Mouse (Mus musculus): ENCODE measurements around the gene Opcml. TPM values are rescaled to one million over a fixed set of nuclear protein-coding genes. Genes with fewer than 3 reads are reported as not detected.

The Opcml gene
- polyA plus RNA-seq, 1 experiment from 2014 or later: 36.5 TPM

- 82% methylated on average over 3 of the region's 3 CpGs for WGBS
- Histone ChIP-seq H3K27me3 (ENCODE audit: control insufficient read depth, insufficient read depth, low read length) (no peaks in the 10 kb centered on the region), H3K27ac (replicated peaks; ENCODE audit: low read depth, low read length) (no peak overlapping the region), H3K9me3 (ENCODE audit: control insufficient read depth, low read length) (no peaks in the 10 kb centered on the region), H3K4me3 (replicated peaks; ENCODE audit: low read depth, low read length) (no peak overlapping the region), H3K4me1 (ENCODE audit: control insufficient read depth, insufficient read depth, low read length) (no peaks in the 10 kb centered on the region), H3K9ac (replicated peaks; ENCODE audit: low read length) (no peak overlapping the region), H3K36me3 (ENCODE audit: control insufficient read depth, insufficient read depth, low read length) (no peaks in the 10 kb centered on the region), H3K4me2 (ENCODE audit: low read length) (no peak overlapping the region)
- ATAC-seq (ENCODE audit: low FRiP score, low TSS enrichment) (no peak), DNase-seq (no peak)
Measured at GRCm38 (mm10) chr9:27961682-27962081, 171.1 kb downstream of the Opcml start.

DNA sequence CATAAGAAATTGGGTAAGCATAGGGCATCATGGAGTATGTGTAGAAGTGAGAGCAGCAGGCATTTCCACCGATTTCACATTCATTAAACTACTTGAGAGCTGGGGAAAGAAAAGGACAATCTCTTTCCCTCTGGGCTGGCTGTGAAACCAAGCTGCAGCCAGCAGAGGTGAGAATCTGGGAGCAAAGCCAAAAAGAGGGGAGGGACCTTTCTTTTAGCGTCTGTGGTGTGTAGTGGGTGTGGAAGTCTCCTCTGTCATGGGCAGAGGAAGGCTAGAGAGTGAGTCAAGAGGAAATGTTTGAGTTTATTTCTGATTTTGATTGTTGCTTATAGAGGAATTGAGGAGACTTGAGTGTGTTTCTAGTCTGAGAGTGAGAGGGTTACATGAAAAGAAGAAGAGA, 172.8 kb downstream of the Opcml start:
- DNase-seq: no peak

GRCm38 (mm10) chr9:27964902-27965550, 174.5 kb downstream of the Opcml start:
- H3K27ac ChIP-seq (replicated peaks; ENCODE audit: low read depth, low read length): no peak overlapping the region
- no peak for ATAC-seq (ENCODE audit: low FRiP score, low TSS enrichment)
- 70% methylated on average over 10 of the region's 10 CpGs for WGBS
- no peaks in the 10 kb centered on the region for H3K36me3 ChIP-seq (ENCODE audit: control insufficient read depth, insufficient read depth, low read length)
- no peaks in the 10 kb centered on the region for H3K27me3 ChIP-seq (ENCODE audit: control insufficient read depth, insufficient read depth, low read length)
- H3K4me3 ChIP-seq (replicated peaks; ENCODE audit: low read depth, low read length): no peak overlapping the region
- H3K4me1 ChIP-seq (ENCODE audit: control insufficient read depth, insufficient read depth, low read length): no peaks in the 10 kb centered on the region
- no peak overlapping the region for H3K9ac ChIP-seq (replicated peaks; ENCODE audit: low read length)
- H3K9me3 ChIP-seq (ENCODE audit: control insufficient read depth, low read length): no peaks in the 10 kb centered on the region
- DNase-seq: no peak
- no peak overlapping the region for H3K4me2 ChIP-seq (ENCODE audit: low read length)

More for the DNA sequence above, 172.8 kb downstream of the Opcml start:
- Histone ChIP-seq H3K9ac (replicated peaks; ENCODE audit: low read length) (no peak overlapping the region), H3K36me3 (ENCODE audit: control insufficient read depth, insufficient read depth, low read length) (no peaks in the 10 kb centered on the region), H3K9me3 (ENCODE audit: control insufficient read depth, low read length) (no peaks in the 10 kb centered on the region), H3K4me1 (ENCODE audit: control insufficient read depth, insufficient read depth, low read length) (no peaks in the 10 kb centered on the region), H3K4me2 (ENCODE audit: low read length) (no peak overlapping the region), H3K27me3 (ENCODE audit: control insufficient read depth, insufficient read depth, low read length) (no peaks in the 10 kb centered on the region), H3K27ac (replicated peaks; ENCODE audit: low read depth, low read length) (no peak overlapping the region), H3K4me3 (replicated peaks; ENCODE audit: low read depth, low read length) (no peak overlapping the region)
- ATAC-seq (ENCODE audit: low FRiP score, low TSS enrichment): no peak
- 75% methylated on average over 2 of the region's 2 CpGs for WGBS

DNA sequence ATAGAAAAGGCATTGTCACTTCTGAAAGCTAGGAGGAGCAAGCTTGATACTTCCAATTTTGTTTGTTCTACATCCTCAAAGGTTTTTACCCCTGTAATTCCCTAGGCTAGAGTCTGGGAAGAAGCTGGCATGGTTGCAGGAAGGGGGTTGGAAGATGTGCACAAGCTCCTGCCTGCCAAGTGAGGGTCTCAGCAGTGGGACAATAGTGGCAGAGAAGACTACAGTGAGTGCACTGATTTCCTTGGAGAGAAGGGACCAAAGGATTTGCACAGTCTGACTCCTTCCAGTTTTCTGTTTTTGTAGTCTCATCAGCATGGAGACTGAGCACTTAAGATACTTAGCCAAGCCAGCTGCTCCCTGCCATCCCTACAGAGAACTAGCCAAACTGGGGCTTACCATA, 177.7 kb downstream of the Opcml start:
- no peak overlapping the region for H3K9ac ChIP-seq (replicated peaks; ENCODE audit: low read length)
- no peaks in the 10 kb centered on the region for H3K27me3 ChIP-seq (ENCODE audit: control insufficient read depth, insufficient read depth, low read length)
- ATAC-seq (ENCODE audit: low FRiP score, low TSS enrichment) (no peak), DNase-seq (no peak)
- H3K27ac ChIP-seq (replicated peaks; ENCODE audit: low read depth, low read length): no peak overlapping the region
- no peak overlapping the region for H3K4me2 ChIP-seq (ENCODE audit: low read length)
- no peaks in the 10 kb centered on the region for H3K36me3 ChIP-seq (ENCODE audit: control insufficient read depth, insufficient read depth, low read length)
- H3K4me1 ChIP-seq (ENCODE audit: control insufficient read depth, insufficient read depth, low read length): no peaks in the 10 kb centered on the region
- no peaks in the 10 kb centered on the region for H3K9me3 ChIP-seq (ENCODE audit: control insufficient read depth, low read length)
- H3K4me3 ChIP-seq (replicated peaks; ENCODE audit: low read depth, low read length): no peak overlapping the region

DNA sequence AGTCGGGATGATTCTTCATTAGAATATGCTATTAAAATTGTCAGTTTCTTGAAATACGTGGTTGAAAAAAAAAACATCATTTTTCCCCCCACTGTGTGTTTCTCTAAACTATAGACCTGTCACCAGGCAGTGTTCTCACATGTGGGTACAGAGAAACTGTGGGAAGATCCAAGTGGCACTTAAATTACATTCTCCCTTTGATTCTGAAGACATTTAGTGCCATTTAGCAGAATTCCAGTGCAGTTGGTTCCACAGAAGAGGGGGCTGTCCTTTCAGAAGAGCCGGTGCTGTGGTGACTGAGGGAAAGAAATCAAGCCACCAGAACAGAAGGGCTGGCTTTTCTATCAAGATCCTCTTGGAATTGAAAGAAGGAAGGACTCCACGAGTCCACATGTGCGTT, 181.7 kb downstream of the Opcml start:
- Histone ChIP-seq H3K9me3 (ENCODE audit: control insufficient read depth, low read length) (no peaks in the 10 kb centered on the region), H3K4me2 (ENCODE audit: low read length) (no peak overlapping the region), H3K36me3 (ENCODE audit: control insufficient read depth, insufficient read depth, low read length) (no peaks in the 10 kb centered on the region), H3K27ac (replicated peaks; ENCODE audit: low read depth, low read length) (no peak overlapping the region), H3K9ac (replicated peaks; ENCODE audit: low read length) (no peak overlapping the region), H3K27me3 (ENCODE audit: control insufficient read depth, insufficient read depth, low read length) (no peaks in the 10 kb centered on the region), H3K4me3 (replicated peaks; ENCODE audit: low read depth, low read length) (no peak overlapping the region), H3K4me1 (ENCODE audit: control insufficient read depth, insufficient read depth, low read length) (no peaks in the 10 kb centered on the region)
- ATAC-seq (ENCODE audit: low FRiP score, low TSS enrichment) (no peak), DNase-seq (no peak)
- WGBS: 86% methylated on average over 5 of the region's 5 CpGs

GRCm38 (mm10) chr9:27982576-27982975, 192.0 kb downstream of the Opcml start:
- Histone ChIP-seq H3K4me2 (ENCODE audit: low read length) (no peak overlapping the region), H3K36me3 (ENCODE audit: control insufficient read depth, insufficient read depth, low read length) (no peaks in the 10 kb centered on the region), H3K4me3 (replicated peaks; ENCODE audit: low read depth, low read length) (no peak overlapping the region), H3K9ac (replicated peaks; ENCODE audit: low read length) (no peak overlapping the region), H3K27me3 (ENCODE audit: control insufficient read depth, insufficient read depth, low read length) (no peaks in the 10 kb centered on the region), H3K9me3 (ENCODE audit: control insufficient read depth, low read length) (0 out of 2 replicates have a peak, but pooled peaks cover 2% of the 10 kb centered on the region), H3K27ac (replicated peaks; ENCODE audit: low read depth, low read length) (no peak overlapping the region), H3K4me1 (ENCODE audit: control insufficient read depth, insufficient read depth, low read length) (no peaks in the 10 kb centered on the region)
- no peak for DNase-seq
- ATAC-seq (ENCODE audit: low FRiP score, low TSS enrichment): no peak

DNA sequence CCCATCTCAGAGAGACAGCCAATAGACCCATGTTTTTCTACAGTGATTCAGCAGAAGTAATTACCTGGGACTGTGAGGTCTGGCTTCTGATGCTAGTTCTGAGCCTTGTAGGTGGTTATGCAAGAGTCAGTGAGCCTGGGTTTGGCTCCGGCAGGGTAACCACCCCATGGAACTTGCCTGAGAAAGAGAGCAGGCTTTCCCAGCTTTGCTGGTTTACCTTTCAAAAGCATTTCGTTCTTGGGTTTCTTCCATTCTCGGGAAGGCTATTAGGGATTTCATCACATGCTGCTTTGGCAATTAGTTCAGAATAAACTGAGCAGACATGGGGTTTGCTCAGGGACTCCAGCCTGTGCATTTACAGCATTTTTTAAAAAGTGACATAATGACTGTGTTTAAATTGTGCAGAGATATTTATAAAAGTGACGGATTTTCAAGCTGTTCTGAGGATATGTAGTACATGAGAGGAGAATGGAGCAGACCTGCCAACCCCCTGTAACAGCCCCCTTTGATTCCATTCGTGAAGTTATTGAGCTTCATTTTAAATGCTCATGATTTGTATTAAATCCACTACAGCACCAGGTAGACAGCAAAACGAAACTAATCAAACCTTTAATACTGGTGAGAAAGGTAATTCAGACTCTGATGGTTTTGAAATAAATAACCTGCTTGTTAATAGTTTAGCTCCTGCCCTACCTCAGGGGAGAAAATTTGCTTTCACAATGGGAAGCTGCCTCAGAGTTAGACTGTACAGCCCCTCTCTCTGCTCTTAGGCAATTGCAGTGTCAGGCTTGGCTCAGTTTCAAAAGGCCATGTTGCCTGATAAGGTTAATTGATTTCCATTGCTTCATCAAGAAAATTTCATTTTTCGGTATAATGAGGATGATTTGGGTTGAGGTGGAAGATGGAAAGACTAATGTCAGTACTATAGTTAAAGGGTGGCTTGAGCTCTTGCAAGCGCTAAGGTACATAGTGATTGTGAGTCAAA, 196.3 kb downstream of the Opcml start:
- H3K9ac ChIP-seq (replicated peaks; ENCODE audit: low read length): no peak overlapping the region
- no peaks in the 10 kb centered on the region for H3K27me3 ChIP-seq (ENCODE audit: control insufficient read depth, insufficient read depth, low read length)
- no peaks in the 10 kb centered on the region for H3K36me3 ChIP-seq (ENCODE audit: control insufficient read depth, insufficient read depth, low read length)
- no peaks in the 10 kb centered on the region for H3K4me1 ChIP-seq (ENCODE audit: control insufficient read depth, insufficient read depth, low read length)
- no peaks in the 10 kb centered on the region for H3K9me3 ChIP-seq (ENCODE audit: control insufficient read depth, low read length)
- no peak overlapping the region for H3K4me3 ChIP-seq (replicated peaks; ENCODE audit: low read depth, low read length)
- ATAC-seq (ENCODE audit: low FRiP score, low TSS enrichment): no peak
- WGBS: 80% methylated on average over 8 of the region's 8 CpGs
- no peak for DNase-seq
- no peak overlapping the region for H3K27ac ChIP-seq (replicated peaks; ENCODE audit: low read depth, low read length)
- H3K4me2 ChIP-seq (ENCODE audit: low read length): no peak overlapping the region

DNA sequence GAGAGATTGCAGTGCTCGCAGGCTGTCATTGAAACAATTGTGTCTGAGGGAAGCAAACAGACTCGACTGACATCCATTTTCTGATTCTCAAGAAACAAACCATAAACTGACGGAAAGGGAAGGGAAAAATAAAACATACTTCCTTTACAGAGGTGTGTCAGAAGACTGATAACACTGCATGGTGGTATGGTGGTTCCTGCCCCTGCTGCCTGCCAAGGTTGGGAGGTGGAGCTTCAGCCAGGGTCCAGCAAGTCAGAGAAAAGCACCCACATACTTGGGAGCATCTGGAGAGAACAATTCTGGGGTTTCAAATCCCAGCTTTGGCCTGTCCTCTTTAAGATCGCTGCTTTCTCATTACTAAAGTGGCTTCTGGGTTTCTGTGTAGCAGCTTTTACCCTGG, 201.0 kb downstream of the Opcml start:
- H3K4me1 ChIP-seq (ENCODE audit: control insufficient read depth, insufficient read depth, low read length): no peaks in the 10 kb centered on the region
- H3K27me3 ChIP-seq (ENCODE audit: control insufficient read depth, insufficient read depth, low read length): no peaks in the 10 kb centered on the region
- no peaks in the 10 kb centered on the region for H3K36me3 ChIP-seq (ENCODE audit: control insufficient read depth, insufficient read depth, low read length)
- WGBS: 90% methylated on average over 4 of the region's 4 CpGs
- H3K9ac ChIP-seq (replicated peaks; ENCODE audit: low read length): no peak overlapping the region
- H3K4me2 ChIP-seq (ENCODE audit: low read length): no peak overlapping the region
- no peak overlapping the region for H3K27ac ChIP-seq (replicated peaks; ENCODE audit: low read depth, low read length)
- no peak overlapping the region for H3K4me3 ChIP-seq (replicated peaks; ENCODE audit: low read depth, low read length)
- ATAC-seq (ENCODE audit: low FRiP score, low TSS enrichment) (no peak), DNase-seq (no peak)
- no peaks in the 10 kb centered on the region for H3K9me3 ChIP-seq (ENCODE audit: control insufficient read depth, low read length)

DNA sequence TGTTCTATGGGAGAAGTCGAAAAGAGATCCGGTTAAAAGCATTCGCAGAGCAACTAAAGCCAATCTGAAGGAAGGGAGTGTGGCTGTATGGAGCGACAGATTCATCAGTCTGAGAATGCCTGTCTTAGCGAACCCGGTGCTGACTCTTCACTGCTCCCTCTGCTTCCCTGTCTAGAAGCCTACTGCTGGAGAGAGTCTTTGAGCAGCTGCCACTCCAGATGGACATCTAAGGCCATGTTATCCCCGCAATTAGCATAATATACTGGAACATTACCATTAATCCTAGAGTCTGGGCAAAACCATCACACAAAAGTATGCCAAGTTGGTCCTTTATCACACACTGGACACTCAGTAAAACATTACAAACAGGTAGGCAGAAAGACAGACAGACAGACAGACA, 206.0 kb downstream of the Opcml start:
- 85% methylated on average over 7 of the region's 7 CpGs for WGBS
- Histone ChIP-seq H3K4me3 (replicated peaks; ENCODE audit: low read depth, low read length) (no peak overlapping the region), H3K4me2 (ENCODE audit: low read length) (no peak overlapping the region), H3K9ac (replicated peaks; ENCODE audit: low read length) (no peak overlapping the region), H3K9me3 (ENCODE audit: control insufficient read depth, low read length) (no peaks in the 10 kb centered on the region), H3K27me3 (ENCODE audit: control insufficient read depth, insufficient read depth, low read length) (no peaks in the 10 kb centered on the region), H3K36me3 (ENCODE audit: control insufficient read depth, insufficient read depth, low read length) (no peaks in the 10 kb centered on the region), H3K27ac (replicated peaks; ENCODE audit: low read depth, low read length) (no peak overlapping the region), H3K4me1 (ENCODE audit: control insufficient read depth, insufficient read depth, low read length) (no peaks in the 10 kb centered on the region)
- no peak for DNase-seq
- no peak for ATAC-seq (ENCODE audit: low FRiP score, low TSS enrichment)
